Mouse (Mus musculus) megakaryocyte, embryonic 14.5 days (primary cell): ENCODE measurements around the gene Drap1. TPM values are rescaled to one million over a fixed set of nuclear protein-coding genes. Genes with fewer than 3 reads are reported as not detected.

Source experiments
- H3K27me3 ChIP-seq: replicated peaks from 2 replicates; pipeline ENCODE3; 2012; ENCODE audit warnings: inconsistent platforms
- H3K36me3 ChIP-seq: replicated peaks from 2 replicates; pipeline ENCODE3; 2012; ENCODE audit warnings: low read length, inconsistent platforms, mixed read lengths
- H3K4me1 ChIP-seq: 2 replicates; pipeline ENCODE4 v1.6.1; 2012; ENCODE audit warnings: inconsistent platforms
- H3K4me3 ChIP-seq: replicated peaks from 2 replicates; pipeline ENCODE3; 2012; ENCODE audit warnings: moderate library complexity, mild to moderate bottlenecking, inconsistent platforms
- H3K9me3 ChIP-seq: 2 replicates; pipeline ENCODE4 v1.6.1; 2012; ENCODE audit warnings: inconsistent platforms
- FLI1 ChIP-seq: IDR thresholded peaks from 2 replicates; pipeline ENCODE4 v1.6.1; 2012; ENCODE audit warnings: low read length, inconsistent platforms, mixed read lengths
- GATA1 ChIP-seq: IDR thresholded peaks from 3 replicates; pipeline ENCODE4 v1.6.1; 2012; ENCODE audit warnings: mixed read lengths, low read length, inconsistent platforms, borderline replicate concordance
- polyA plus RNA-seq: library from polyadenylated mRNA; stranded (reverse); fragments of >175 nt; gene quantifications from 2 replicates; pipeline ENCODE4 v1.2.3, GENCODE M21; 2012; ENCODE audit warnings: low replicate concordance; ENCODE audit not compliant: insufficient read depth

Drap1 gene
- polyA plus RNA-seq, 1 experiment = 449 TPM

DNA sequence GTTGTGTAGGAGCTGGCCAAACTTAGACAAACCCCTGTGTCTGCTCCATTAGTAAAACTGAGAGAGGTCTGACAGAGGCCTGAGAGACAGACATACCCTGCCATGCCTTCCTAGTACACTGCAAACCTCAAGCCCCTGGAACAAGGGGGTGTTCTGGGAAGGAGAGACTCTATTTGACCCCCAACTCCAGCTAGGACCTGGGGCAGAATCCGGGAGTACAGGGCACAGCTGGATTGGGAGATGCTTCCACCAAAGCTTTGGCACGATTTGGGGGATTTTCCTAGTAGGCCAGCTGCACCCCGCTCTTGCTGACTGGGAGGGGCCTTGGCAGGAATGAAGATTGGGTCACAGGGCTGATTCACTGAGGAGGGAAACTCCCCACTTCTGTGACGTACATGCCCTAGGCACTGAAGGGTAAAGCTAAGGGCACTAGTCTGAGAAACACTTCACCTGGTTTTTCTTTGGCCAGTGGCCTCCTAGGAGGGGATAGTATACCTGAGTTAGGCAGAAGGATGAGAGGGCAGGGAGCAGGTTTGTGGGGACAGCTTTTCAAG, 7.2 kb upstream of the Drap1 start:
- H3K27me3 ChIP-seq = peaks cover 12% of the 10 kb centered on the region
- TF ChIP-seq GATA1 (no peak), FLI1 (no peak)
- H3K36me3 ChIP-seq = peaks cover 11% of the 10 kb centered on the region
- peaks cover 68% of the 10 kb centered on the region for H3K4me1 ChIP-seq
- no peaks in the 10 kb centered on the region for H3K9me3 ChIP-seq
- H3K4me3 ChIP-seq = no peak overlapping the region

- Histone ChIP-seq H3K36me3 (peaks cover 23% of the 10 kb centered on the region), H3K9me3 (no peaks in the 10 kb centered on the region), H3K4me1 (peaks cover 78% of the 10 kb centered on the region), H3K4me3 (no peak overlapping the region), H3K27me3 (peaks cover 10% of the 10 kb centered on the region)
- TF ChIP-seq GATA1 (no peak), FLI1 (no peak)
Measured at GRCm38 (mm10) chr19:5430408-5430807, 5.6 kb upstream of the Drap1 start.

GRCm38 (mm10) chr19:5429806-5430205, 5.0 kb upstream of the Drap1 start:
- Histone ChIP-seq H3K4me1 (peaks cover 75% of the 10 kb centered on the region), H3K27me3 (peaks cover 10% of the 10 kb centered on the region)
- no peak for TF ChIP-seq FLI1
- TF ChIP-seq GATA1 = no peak

GRCm38 (mm10) chr19:5429219-5429618, 4.4 kb upstream of the Drap1 start:
- H3K9me3 ChIP-seq = no peaks in the 10 kb centered on the region
- TF ChIP-seq FLI1 (no peak), GATA1 (no peak)
- peaks cover 70% of the 10 kb centered on the region for H3K4me1 ChIP-seq

More at GRCm38 (mm10) chr19:5429806-5430205, 5.0 kb upstream of the Drap1 start:
- Histone ChIP-seq H3K9me3 (no peaks in the 10 kb centered on the region), H3K36me3 (peaks cover 23% of the 10 kb centered on the region), H3K4me3 (no peak overlapping the region)

DNA sequence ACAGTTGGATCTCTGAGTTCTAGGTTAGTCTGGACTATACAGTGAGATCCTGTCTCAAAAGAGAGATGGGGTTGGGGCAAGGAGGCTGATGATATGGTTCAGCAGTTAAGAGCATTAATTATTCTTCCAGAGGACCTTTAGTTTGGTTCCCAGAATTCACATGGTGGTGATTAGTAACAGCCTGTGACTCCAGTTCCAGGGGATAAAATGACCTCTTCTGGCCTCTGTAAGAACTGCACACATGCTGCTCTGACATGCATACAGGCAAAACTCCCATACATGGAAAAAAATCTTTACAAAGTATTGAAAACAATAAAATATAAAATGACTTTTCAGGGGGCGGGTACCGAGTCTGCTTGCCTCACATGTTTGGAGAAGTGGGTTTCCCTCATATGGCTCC, 3.3 kb upstream of the Drap1 start:
- Histone ChIP-seq H3K4me3 (no peak overlapping the region), H3K4me1 (peaks cover 70% of the 10 kb centered on the region), H3K27me3 (peaks cover 8% of the 10 kb centered on the region), H3K9me3 (no peaks in the 10 kb centered on the region), H3K36me3 (peaks cover 30% of the 10 kb centered on the region)
- TF ChIP-seq FLI1 = no peak
- no peak for TF ChIP-seq GATA1

More at GRCm38 (mm10) chr19:5429219-5429618, 4.4 kb upstream of the Drap1 start:
- H3K27me3 ChIP-seq = peaks cover 8% of the 10 kb centered on the region
- no peak overlapping the region for H3K4me3 ChIP-seq
- H3K36me3 ChIP-seq = peaks cover 23% of the 10 kb centered on the region

DNA sequence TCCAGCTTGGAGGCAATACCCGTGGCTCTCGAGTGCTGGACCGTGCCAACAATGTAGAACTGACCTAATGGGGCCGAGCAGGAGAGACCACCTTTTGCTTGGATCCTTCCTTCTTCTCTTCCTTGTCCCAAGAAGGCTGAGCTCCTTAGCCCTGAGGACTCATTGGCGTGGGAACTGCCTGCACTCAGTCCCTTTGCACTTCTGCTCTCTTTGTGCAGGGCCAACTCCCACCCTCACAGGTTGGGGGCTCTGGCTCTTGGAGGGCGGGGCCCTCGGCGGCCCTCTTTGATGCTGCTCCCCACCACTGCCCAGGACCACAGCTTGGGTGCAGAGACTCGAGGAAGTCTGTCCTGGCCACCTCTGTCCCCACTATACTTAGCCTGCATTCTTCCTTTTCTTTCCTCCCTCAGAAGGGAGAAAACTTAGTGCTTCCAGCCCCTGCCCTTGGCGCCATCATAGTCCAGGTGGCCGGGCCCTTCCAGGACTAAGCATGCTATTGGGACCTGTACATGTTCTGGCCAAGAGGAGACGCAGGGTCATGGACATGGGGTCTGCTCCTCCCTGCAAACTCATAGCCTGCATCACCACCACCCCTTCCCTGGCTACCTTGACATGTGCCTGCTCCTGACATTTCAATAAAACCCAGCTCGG, 2.0 kb upstream of the Drap1 start:
- Histone ChIP-seq H3K4me3 (peak overlapping the region; percentile 100), H3K36me3 (peaks cover 43% of the 10 kb centered on the region), H3K9me3 (no peaks in the 10 kb centered on the region), H3K4me1 (peaks cover 67% of the 10 kb centered on the region), H3K27me3 (peaks cover 6% of the 10 kb centered on the region)
- TF ChIP-seq GATA1 = no peak
- no peak for TF ChIP-seq FLI1

DNA sequence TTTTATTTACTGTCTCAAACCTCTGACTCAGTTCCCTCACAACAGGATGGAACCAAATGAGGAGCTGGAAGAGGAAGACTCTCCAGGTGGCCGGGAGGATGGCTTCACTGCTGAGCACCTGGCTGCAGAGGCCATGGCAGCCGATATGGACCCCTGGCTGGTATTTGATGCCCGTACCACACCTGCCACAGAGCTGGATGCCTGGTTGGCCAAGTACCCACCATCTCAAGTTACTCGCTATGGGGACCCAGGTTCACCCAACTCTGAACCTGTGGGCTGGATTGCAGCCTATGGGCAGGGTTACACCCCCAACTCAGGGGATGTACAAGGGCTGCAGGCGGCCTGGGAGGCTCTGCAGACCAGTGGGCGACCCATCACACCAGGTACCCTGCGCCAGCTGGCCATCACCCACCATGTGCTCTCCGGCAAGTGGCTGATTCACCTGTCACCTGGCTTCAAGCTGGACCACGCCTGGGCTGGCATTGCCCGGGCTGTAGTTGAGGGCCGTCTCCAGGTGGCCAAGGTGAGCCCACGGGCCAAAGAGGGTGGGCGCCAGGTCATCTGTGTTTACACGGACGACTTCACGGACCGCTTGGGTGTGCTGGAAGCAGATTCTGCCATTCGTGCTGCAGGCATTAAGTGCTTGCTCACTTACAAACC, 1.3 kb upstream of the Drap1 start:
- H3K27me3 ChIP-seq = no peaks in the 10 kb centered on the region
- peak overlapping the region; percentile 100 for H3K4me3 ChIP-seq
- no peaks in the 10 kb centered on the region for H3K9me3 ChIP-seq
- H3K4me1 ChIP-seq = peaks cover 64% of the 10 kb centered on the region
- TF ChIP-seq GATA1 (no peak), FLI1 (no peak)
- H3K36me3 ChIP-seq = peaks cover 50% of the 10 kb centered on the region

GRCm38 (mm10) chr19:5424092-5424781, 542 bp downstream of the Drap1 start:
- H3K27me3 ChIP-seq = no peaks in the 10 kb centered on the region
- H3K4me3 ChIP-seq = peak overlapping the region; percentile 100
- TF ChIP-seq FLI1 (no peak), GATA1 (no peak)
- H3K36me3 ChIP-seq = peaks cover 65% of the 10 kb centered on the region
- no peaks in the 10 kb centered on the region for H3K9me3 ChIP-seq
- peaks cover 62% of the 10 kb centered on the region for H3K4me1 ChIP-seq

DNA sequence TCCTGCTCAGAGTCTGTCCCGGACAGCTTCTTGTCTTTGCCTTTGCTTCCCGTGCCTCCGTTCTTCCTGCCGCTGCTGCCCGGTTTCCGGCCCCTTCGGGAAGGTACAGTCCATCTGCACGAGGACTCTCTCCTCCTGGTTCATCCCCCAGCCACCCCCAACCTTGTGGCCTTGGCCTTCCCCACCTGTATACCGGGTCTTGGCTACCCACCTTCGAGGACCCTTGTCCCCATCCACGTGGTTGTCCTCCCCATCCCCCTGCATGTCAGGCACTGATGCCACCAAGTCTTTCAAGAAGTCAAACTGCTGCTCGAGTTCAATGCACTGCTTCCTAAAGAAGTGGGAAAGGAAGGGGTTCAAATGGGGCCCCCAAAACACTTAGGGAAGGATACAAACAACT, 1.2 kb downstream of the Drap1 start:
- H3K4me1 ChIP-seq = peaks cover 57% of the 10 kb centered on the region
- TF ChIP-seq FLI1 (no peak), GATA1 (no peak)
- H3K36me3 ChIP-seq = peaks cover 65% of the 10 kb centered on the region
- H3K27me3 ChIP-seq = no peaks in the 10 kb centered on the region
- H3K4me3 ChIP-seq = peak overlapping the region; percentile 100
- no peaks in the 10 kb centered on the region for H3K9me3 ChIP-seq
